Mouse (Mus musculus) limb, embryonic 12.5 days (tissue): Measurements from ENCODE around the gene Rnd2. TPM values are rescaled to one million over a fixed set of nuclear protein-coding genes. Genes with fewer than 3 reads are reported as not detected.
"Not testable (repeated sequence)": the region's sequence is repeated elsewhere in the genome, so short reads cannot be mapped to it uniquely, and the experiment has no call there.

Experiments
- ATAC-seq: fragments of 200-750 bp; cut with Nextera tagmentation; 2 replicates; pipeline ENCODE4 v1.8.0; 2017; ENCODE audit warnings: low read depth, moderate TSS enrichment; ENCODE audit not compliant: insufficient number of reproducible peaks, insufficient read depth, low FRiP score, low TSS enrichment
- H3K27ac ChIP-seq: fragments of 300-500 bp; sonication (generic); 2 replicates; pipeline ENCODE4 v1.5.1; 2016; ENCODE audit warnings: mild to moderate bottlenecking, moderate library complexity
- H3K27me3 ChIP-seq: fragments of 300-500 bp; sonication (generic); 2 replicates; pipeline ENCODE4 v1.6.1; 2016; ENCODE audit warnings: mild to moderate bottlenecking, moderate library complexity
- H3K36me3 ChIP-seq: fragments of 300-500 bp; sonication (generic); 2 replicates; pipeline ENCODE4 v1.6.1; 2016; ENCODE audit warnings: mild to moderate bottlenecking, moderate library complexity
- H3K4me1 ChIP-seq: fragments of 300-500 bp; sonication (generic); replicated peaks from 2 replicates; pipeline ENCODE4 v1.6.1; 2016
- H3K4me2 ChIP-seq: fragments of 300-500 bp; sonication (generic); 2 replicates; pipeline ENCODE4 v1.6.1; 2016; ENCODE audit warnings: mild to moderate bottlenecking, moderate library complexity
- H3K4me3 ChIP-seq: fragments of 300-500 bp; sonication (generic); replicated peaks from 2 replicates; pipeline ENCODE4 v1.5.1; 2016; ENCODE audit warnings: mild to moderate bottlenecking
- H3K9ac ChIP-seq: fragments of 300-500 bp; sonication (generic); replicated peaks from 2 replicates; pipeline ENCODE4 v1.6.1; 2016; ENCODE audit warnings: mild to moderate bottlenecking, moderate library complexity
- H3K9me3 ChIP-seq: fragments of 300-500 bp; sonication (generic); 2 replicates; pipeline ENCODE4 v1.6.1; 2016; ENCODE audit warnings: mild to moderate bottlenecking, moderate library complexity
- WGBS: fragments of 180-500 bp; shearing (Covaris S2); methylation state at CpG from one replicate; pipeline ENCODE4 v1.1.7; 2016; 5-methylcytosine and 5-hydroxymethylcytosine counted together
- polyA plus RNA-seq: library from polyadenylated mRNA; unstranded; fragments of >200 nt; fragmentation: Nextera tagmentation; extraction: Ambion mirVana; gene quantifications from 2 replicates; pipeline ENCODE4 v1.2.1, GENCODE M21; 2016

The Rnd2 gene
- polyA plus RNA-seq, 1 experiment from 2014 or later, result 9.7 TPM

DNA sequence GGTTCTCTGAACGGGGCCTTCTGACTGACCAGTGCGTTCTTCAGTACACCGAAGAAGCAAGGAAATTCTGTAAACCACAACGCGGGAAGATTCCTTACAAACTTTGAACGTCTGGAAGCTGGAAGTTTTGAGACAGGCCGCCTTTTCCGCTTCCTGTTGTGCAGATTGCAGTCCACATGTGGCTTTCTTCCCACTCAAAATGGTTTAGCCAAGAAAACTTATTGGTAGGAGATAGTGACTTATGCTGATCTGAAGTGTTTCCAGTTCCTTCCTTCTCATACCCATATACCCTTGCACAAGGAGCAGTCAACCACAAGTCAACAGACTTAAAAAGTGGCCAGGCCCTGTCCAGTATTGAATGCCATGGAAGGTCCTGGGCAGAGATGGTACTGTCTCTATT, 38.6 kb upstream of the Rnd2 start:
- WGBS, result 68% methylated on average over 8 of the region's 8 CpGs
- ATAC-seq, result no peak
- Histone ChIP-seq H3K4me3 (peak overlapping the region; percentile 97), H3K27me3 (no peaks in the 10 kb centered on the region), H3K27ac (no peak overlapping the region), H3K9ac (peak overlapping the region; percentile 78), H3K4me2 (peak overlapping the region; percentile 95), H3K36me3 (peaks cover 19% of the 10 kb centered on the region), H3K9me3 (no peaks in the 10 kb centered on the region), H3K4me1 (peaks cover 29% of the 10 kb centered on the region)

DNA sequence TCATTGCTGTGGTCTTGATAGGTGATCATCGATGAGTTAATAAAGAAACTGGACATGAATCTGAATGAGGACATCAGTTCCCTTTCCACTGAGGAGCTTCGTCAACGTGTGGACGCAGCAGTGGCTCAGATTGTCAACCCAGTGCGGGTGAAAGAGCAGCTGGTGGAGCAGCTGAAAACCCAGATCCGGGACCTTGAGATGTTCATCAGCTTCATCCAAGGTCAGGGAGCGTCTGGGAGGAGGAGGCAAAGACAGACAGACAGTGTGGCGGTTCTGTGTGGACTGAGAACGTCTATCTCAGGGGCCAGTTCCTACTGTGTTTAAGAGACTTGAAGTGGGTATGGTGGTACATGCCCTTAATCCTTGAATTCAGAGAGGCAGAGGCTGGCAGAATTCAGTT, 33.5 kb upstream of the Rnd2 start:
- Histone ChIP-seq H3K27me3 (no peaks in the 10 kb centered on the region), H3K9ac (no peak overlapping the region), H3K27ac (no peak overlapping the region), H3K4me3 (no peak overlapping the region), H3K4me1 (peaks cover 7% of the 10 kb centered on the region), H3K9me3 (no peaks in the 10 kb centered on the region), H3K4me2 (no peak overlapping the region), H3K36me3 (peaks cover 64% of the 10 kb centered on the region)
- WGBS, result 93% methylated on average over 9 of the region's 9 CpGs
- no peak for ATAC-seq

- no peak for ATAC-seq
- H3K9ac ChIP-seq, result no peak overlapping the region
- H3K27ac ChIP-seq, result no peak overlapping the region
- no peaks in the 10 kb centered on the region for H3K4me1 ChIP-seq
- 91% methylated on average over 13 of the region's 13 CpGs for WGBS
- no peaks in the 10 kb centered on the region for H3K27me3 ChIP-seq
- H3K4me2 ChIP-seq, result no peak overlapping the region
- no peaks in the 10 kb centered on the region for H3K9me3 ChIP-seq
- H3K36me3 ChIP-seq, result peaks cover 64% of the 10 kb centered on the region
- H3K4me3 ChIP-seq, result no peak overlapping the region
Measured at GRCm38 (mm10) chr11:101433396-101433795, 31.4 kb upstream of the Rnd2 start.

DNA sequence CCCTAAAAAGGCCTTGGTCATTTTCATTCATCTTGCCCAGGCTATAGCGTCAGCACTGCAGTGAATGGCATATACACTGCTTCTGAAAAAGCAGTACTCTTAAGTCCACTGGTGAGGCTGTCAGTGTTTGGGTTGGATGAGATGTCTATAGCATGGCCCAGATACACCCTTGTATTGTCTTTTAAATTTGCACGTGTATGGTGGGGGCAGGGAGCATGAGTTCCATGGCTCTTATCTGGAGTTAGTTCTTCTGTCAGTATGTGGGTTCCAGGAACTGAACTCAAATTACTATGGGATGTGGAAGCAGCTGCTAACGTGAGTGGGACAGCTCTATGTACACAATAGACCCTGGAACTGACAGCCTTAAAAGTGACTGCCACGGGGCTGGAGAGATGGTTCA, 29.0 kb upstream of the Rnd2 start:
- H3K9ac ChIP-seq, result no peak overlapping the region
- H3K9me3 ChIP-seq, result no peaks in the 10 kb centered on the region
- no peaks in the 10 kb centered on the region for H3K27me3 ChIP-seq
- H3K4me1 ChIP-seq, result no peaks in the 10 kb centered on the region
- H3K4me2 ChIP-seq, result no peak overlapping the region
- H3K4me3 ChIP-seq, result no peak overlapping the region
- ATAC-seq, result no peak
- 85% methylated on average over 4 of the region's 4 CpGs for WGBS
- H3K36me3 ChIP-seq, result peaks cover 49% of the 10 kb centered on the region
- H3K27ac ChIP-seq, result no peak overlapping the region

GRCm38 (mm10) chr11:101436916-101437315, 27.9 kb upstream of the Rnd2 start:
- no peak overlapping the region for H3K4me3 ChIP-seq
- H3K9ac ChIP-seq, result no peak overlapping the region
- peaks cover 38% of the 10 kb centered on the region for H3K36me3 ChIP-seq
- H3K4me1 ChIP-seq, result no peaks in the 10 kb centered on the region
- H3K27me3 ChIP-seq, result no peaks in the 10 kb centered on the region
- no peak overlapping the region for H3K4me2 ChIP-seq
- no peak for ATAC-seq
- H3K9me3 ChIP-seq, result no peaks in the 10 kb centered on the region
- no peak overlapping the region for H3K27ac ChIP-seq
- 79% methylated on average over 4 of the region's 4 CpGs for WGBS

GRCm38 (mm10) chr11:101438006-101438405, 26.8 kb upstream of the Rnd2 start:
- 57% methylated on average over 3 of the region's 3 CpGs for WGBS
- not testable (repeated sequence) for ATAC-seq, H3K4me1 ChIP-seq, H3K4me3 ChIP-seq, H3K27ac ChIP-seq, H3K4me2 ChIP-seq, H3K9me3 ChIP-seq, H3K27me3 ChIP-seq, H3K9ac ChIP-seq
- H3K36me3 ChIP-seq, result peaks cover 31% of the 10 kb centered on the region

GRCm38 (mm10) chr11:101441450-101442126, 23.2 kb upstream of the Rnd2 start:
- not testable (repeated sequence) for ATAC-seq, H3K27ac ChIP-seq, H3K9me3 ChIP-seq, H3K9ac ChIP-seq, H3K27me3 ChIP-seq
- Histone ChIP-seq H3K4me1 (peaks cover 18% of the 10 kb centered on the region), H3K36me3 (peaks cover 29% of the 10 kb centered on the region), H3K4me2 (peak overlapping the region; percentile 92), H3K4me3 (peak overlapping the region; percentile 69)
- whole genome bisulfite sequencing, result 40% methylated on average over 14 of the region's 15 CpGs

DNA sequence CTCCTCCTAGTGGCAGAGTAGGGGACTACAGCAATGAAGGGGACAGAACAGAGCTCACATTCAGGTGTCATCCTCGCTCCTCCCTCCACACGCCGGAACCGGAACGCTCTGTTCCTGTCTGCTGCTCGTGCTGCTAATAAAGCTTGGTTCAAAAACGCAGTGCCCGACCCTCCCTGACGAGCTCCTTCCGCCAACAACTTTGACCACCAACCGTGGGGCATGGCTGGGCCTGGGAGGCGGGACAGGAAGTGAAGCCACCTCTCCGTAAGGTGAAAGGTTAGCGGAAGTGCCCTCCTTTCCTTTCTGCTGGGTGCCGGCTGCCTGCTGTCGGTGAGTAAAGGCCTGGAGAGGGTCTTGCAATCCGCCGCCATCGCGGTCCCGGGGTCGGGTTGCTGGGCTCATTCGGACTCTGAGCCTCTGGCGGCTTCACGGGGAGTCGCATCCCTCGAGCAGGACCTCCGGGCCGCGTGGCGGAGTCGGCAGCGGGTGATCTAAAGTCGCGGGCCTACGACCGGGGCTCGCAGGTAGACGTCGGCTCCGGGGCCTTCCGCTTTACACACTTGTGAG, 22.6 kb upstream of the Rnd2 start, which contains the start of gene Rpl27:
Rpl27 (plus strand) TSS at position 172 of the 567 bp plus-strand sequence.
- Histone ChIP-seq H3K9me3 (no peaks in the 10 kb centered on the region), H3K27ac (peak within 1 kb of the TSS; percentile 95), H3K36me3 (peaks cover 32% of the 10 kb centered on the region), H3K4me2 (peak within 1 kb of the TSS; percentile 92), H3K4me3 (peak within 1 kb of the TSS; percentile 69), H3K27me3 (no peaks in the 10 kb centered on the region), H3K9ac (peak within 1 kb of the TSS; percentile 85), H3K4me1 (peaks cover 18% of the 10 kb centered on the region)
- under 1% methylated on average over 42 of the region's 42 CpGs for WGBS
- peak; percentile 97 for ATAC-seq

- Histone ChIP-seq H3K4me1 (peaks cover 18% of the 10 kb centered on the region), H3K27ac (peak overlapping the region; percentile 95), H3K9me3 (no peaks in the 10 kb centered on the region), H3K27me3 (no peaks in the 10 kb centered on the region), H3K4me2 (peak overlapping the region; percentile 92), H3K36me3 (peaks cover 32% of the 10 kb centered on the region), H3K4me3 (peak overlapping the region; percentile 69), H3K9ac (peak overlapping the region; percentile 85)
- 1% methylated on average over 14 of the region's 14 CpGs for WGBS
- ATAC-seq, result no peak
Measured at GRCm38 (mm10) chr11:101442760-101443159, 22.0 kb upstream of the Rnd2 start.

GRCm38 (mm10) chr11:101446319-101446718, 18.5 kb upstream of the Rnd2 start:
- Histone ChIP-seq H3K4me1 (peaks cover 18% of the 10 kb centered on the region), H3K27ac (no peak overlapping the region), H3K9ac (no peak overlapping the region), H3K9me3 (no peaks in the 10 kb centered on the region), H3K4me3 (no peak overlapping the region), H3K27me3 (no peaks in the 10 kb centered on the region), H3K4me2 (no peak overlapping the region), H3K36me3 (peaks cover 32% of the 10 kb centered on the region)
- ATAC-seq, result no peak
- WGBS, result 96% methylated on average over 1 of the region's 1 CpGs

DNA sequence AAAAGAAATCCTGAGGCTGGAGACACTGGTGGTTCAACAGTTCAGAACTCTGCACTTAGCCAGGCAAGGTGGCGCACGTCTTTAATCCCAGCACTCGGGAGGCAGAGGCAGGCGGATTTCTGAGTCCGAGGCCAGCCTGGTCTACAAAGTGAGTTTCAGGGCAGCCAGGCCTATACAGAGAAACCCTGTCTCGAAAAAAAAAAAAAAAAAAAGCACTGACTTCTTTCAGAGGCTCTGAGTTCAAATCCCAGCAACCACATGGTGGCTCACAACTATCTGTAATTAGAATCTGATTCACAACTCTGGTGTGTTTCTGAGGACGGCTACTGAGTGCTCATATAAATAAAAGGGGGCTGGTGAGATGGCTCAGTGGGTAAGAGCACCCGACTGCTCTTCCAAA, 17.9 kb upstream of the Rnd2 start:
- not testable (repeated sequence) for H3K9me3 ChIP-seq, H3K4me2 ChIP-seq, H3K27ac ChIP-seq, H3K9ac ChIP-seq, H3K4me3 ChIP-seq, ATAC-seq, H3K27me3 ChIP-seq
- 91% methylated on average over 8 of the region's 8 CpGs for WGBS
- Histone ChIP-seq H3K4me1 (peaks cover 18% of the 10 kb centered on the region), H3K36me3 (peaks cover 32% of the 10 kb centered on the region)
